Mouse (Mus musculus) inflammation-experienced regulatory T-cells, adult 6 months (primary cell): Measurements from ENCODE around the gene Slu7. TPM values are rescaled to one million over a fixed set of nuclear protein-coding genes. Genes with fewer than 3 reads are reported as not detected.
A peak's percentile ranks its signal among the peaks of the same experiment; 100 is the strongest.

Source experiments
- ATAC-seq: one replicate; pipeline ENCODE4 v1.8.0; 2017
- polyA plus RNA-seq, 3 experiments: library from polyadenylated mRNA; unstranded; fragments of 100-300 nt; shearing (Covaris generic); gene quantifications; one replicate each; pipeline ENCODE4 v1.2.1; 2017

Gene Slu7
- polyA plus RNA-seq, 3 experiments from 2014 or later = 102 to 127 (median 108) TPM

DNA sequence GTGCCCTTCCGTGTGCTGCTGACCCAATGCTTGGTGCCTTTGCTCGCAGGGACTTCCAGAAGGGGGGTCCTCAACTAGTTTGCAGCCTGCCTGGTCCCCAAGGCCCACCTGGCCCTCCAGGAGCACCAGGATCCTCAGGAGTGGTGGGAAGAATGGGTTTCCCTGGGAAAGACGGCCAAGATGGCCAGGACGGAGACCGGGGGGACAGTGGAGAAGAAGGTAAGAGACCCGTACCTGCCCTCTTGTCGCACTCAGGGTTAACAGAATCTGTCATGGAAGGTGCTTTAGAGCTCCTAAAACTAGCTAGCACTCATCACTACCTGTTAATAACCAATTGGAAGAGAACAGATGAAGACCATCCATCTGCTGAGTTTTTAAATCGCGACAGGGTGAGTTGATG is 52.3 kb downstream of the Slu7 start:
- ATAC-seq = no peak

DNA sequence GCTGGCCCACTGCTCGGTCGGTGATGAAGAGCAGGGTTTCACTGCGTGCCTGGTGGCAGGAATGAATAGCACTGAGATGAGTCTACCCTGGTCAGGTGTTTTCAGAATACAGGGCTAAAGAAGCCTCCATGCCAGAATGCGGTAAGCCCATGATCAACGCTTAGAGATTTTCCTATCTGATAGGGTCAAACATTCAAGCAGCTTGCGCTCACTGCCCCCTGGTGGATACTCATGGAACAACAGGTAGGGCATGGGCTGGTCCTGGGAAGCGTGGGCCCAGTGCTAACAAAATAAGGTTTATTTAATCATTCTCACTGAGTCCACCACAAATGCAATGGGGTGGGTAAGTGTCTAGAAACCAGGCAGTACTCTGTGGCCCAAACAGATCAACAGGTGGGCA is 59.1 kb downstream of the Slu7 start:
- ATAC-seq = peak; percentile 46

DNA sequence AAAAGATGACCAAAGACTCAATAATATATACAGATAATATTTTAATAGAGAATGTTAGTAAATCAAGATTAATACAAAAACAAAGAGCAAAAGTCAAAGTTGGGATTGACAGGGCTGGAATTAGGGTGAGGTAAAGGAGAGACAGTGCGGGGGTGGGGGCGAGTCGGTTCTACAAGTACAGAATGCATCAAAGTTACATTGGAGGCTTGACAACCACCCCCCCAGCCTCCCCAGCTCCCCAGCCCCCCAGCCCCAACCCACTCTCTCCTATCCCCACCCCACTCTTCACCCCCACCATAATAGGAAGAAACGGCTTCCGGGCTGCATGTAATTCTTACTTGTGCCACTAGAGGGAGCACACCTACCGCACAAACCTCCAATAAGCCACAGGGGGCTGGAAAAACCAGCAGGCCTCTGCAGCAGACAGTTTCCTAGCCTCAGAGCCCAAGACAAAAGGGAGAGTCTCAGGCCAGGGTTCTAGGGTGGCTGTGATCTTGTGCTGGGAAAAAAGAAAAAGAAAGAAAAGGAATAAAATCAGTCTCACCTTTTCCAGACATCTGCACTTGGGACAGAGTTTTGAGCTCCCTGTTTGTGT is 60.4 kb downstream of the Slu7 start:
- ATAC-seq = peak; percentile 50

DNA sequence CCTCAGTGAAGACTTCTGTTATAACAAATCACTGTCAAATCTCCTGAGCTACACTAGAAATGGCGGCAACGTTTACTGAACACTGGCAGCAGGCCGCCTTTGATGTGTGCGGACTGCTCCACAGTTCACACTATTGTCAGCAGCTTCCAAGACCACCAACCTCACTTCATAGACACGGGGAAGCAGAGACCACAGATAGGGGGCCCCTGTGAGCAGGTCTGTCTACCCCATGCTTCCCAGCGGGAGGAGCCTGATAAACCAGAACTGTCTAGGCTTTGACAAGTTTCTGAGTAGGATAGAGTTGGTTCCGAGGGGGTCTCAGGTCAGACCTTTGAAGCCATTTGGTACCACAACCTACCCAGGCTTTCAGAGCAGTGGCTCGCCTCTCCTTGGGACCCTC is 61.5 kb downstream of the Slu7 start:
- no peak for ATAC-seq

DNA sequence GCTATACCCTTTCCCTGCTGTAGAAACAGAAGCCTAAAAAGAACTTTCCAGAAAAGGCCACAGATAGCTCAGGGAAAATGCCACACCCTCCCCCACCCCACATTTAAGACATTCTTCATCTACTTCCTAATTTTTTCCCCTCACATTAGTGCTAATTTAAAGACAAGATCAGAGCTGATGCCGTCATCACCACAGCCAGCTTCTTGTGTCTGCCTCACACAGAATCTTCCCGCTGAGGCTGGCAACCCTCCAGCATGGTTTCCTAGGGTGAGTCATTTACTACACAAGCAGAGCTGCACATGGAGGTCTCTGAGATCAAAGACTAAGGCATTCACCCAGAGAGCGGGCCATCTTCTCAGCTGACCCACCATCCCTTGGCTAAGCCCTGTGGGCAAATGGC is 62.0 kb downstream of the Slu7 start:
- no peak for ATAC-seq

Other genes starting within 250 kb of the Slu7 start
- gene Pttg1, start 7.5 kb upstream of the Slu7 start, polyA plus RNA-seq = 100 to 1,000 TPM; 103 to 180 (median 127) TPM
- not detected for gene C1qtnf2, start 40.5 kb downstream of the Slu7 start, polyA plus RNA-seq
- not detected for gene Ccnjl, start 95.0 kb downstream of the Slu7 start, polyA plus RNA-seq
- under 1 TPM in 1 of 3 experiments, not detected in 2; 0.16 TPM for gene 4933415A04Rik, start 153.3 kb downstream of the Slu7 start, polyA plus RNA-seq
- gene Fabp6, start 167.8 kb downstream of the Slu7 start, polyA plus RNA-seq = not detected
- 10 to 100 TPM; 23.5 to 33.3 (median 26.3) TPM for gene Pwwp2a, start 248.3 kb downstream of the Slu7 start, polyA plus RNA-seq